Mouse (Mus musculus) hindbrain, embryonic 14.5 days (tissue): ENCODE results near the gene Acp7. TPM values are rescaled to one million over a fixed set of nuclear protein-coding genes. Genes with fewer than 3 reads are reported as not detected.

Experiments used
- ATAC-seq: fragments of 200-750 bp; cut with Nextera tagmentation; 2 replicates; pipeline ENCODE4 v1.8.0; 2017; ENCODE audit warnings: moderate number of reproducible peaks, mild to moderate bottlenecking, moderate TSS enrichment, moderate library complexity; ENCODE audit not compliant: low FRiP score
- DNase-seq: peaks from one replicate; pipeline ENCODE4 v3.0.0-alpha.2; 2015; ENCODE audit warnings: low spot score
- H3K27ac ChIP-seq: fragments of 300-500 bp; sonication (generic); 2 replicates; pipeline ENCODE4 v1.5.1; 2014; ENCODE audit warnings: mild to moderate bottlenecking, moderate library complexity
- H3K27me3 ChIP-seq: fragments of 300-500 bp; sonication (generic); 2 replicates; pipeline ENCODE4 v1.6.1; 2014; ENCODE audit warnings: mild to moderate bottlenecking, low read length, mixed read lengths; ENCODE audit not compliant: control insufficient read depth, insufficient read depth
- H3K36me3 ChIP-seq: fragments of 300-500 bp; sonication (generic); replicated peaks from 2 replicates; pipeline ENCODE4 v1.6.1; 2014; ENCODE audit not compliant: control insufficient read depth, insufficient read depth
- H3K4me1 ChIP-seq: fragments of 300-500 bp; sonication (generic); replicated peaks from 2 replicates; pipeline ENCODE4 v1.6.1; 2014; ENCODE audit warnings: antibody characterized with exemption, low read length, mixed read lengths; ENCODE audit not compliant: control insufficient read depth, insufficient read depth
- H3K4me2 ChIP-seq: fragments of 300-500 bp; sonication (generic); replicated peaks from 2 replicates; pipeline ENCODE4 v1.6.1; 2014; ENCODE audit warnings: mild to moderate bottlenecking, moderate library complexity
- H3K4me3 ChIP-seq: fragments of 300-500 bp; sonication (generic); replicated peaks from 2 replicates; pipeline ENCODE4 v1.5.1; 2014; ENCODE audit warnings: mild to moderate bottlenecking, low read length
- H3K9ac ChIP-seq: fragments of 300-500 bp; sonication (generic); 2 replicates; pipeline ENCODE4 v1.6.1; 2014
- H3K9me3 ChIP-seq: fragments of 300-500 bp; sonication (generic); 2 replicates; pipeline ENCODE4 v1.6.1; 2016; ENCODE audit warnings: low read length; ENCODE audit not compliant: control insufficient read depth
- WGBS: fragments of 180-500 bp; shearing (Covaris S2); extraction: QIAGEN DNeasy Blood & Tissue Kit; methylation state at CpG from one replicate; pipeline ENCODE4 v1.1.7; 2014; 5-methylcytosine and 5-hydroxymethylcytosine counted together
- polyA plus RNA-seq: library from polyadenylated mRNA; unstranded; fragments of >200 nt; fragmentation: Nextera tagmentation; extraction: Ambion mirVana; gene quantifications from 2 replicates; pipeline ENCODE4 v1.2.1, GENCODE M21; 2014

Gene Acp7
- polyA plus RNA-seq, 1 experiment from 2014 or later: 0.51 TPM

DNA sequence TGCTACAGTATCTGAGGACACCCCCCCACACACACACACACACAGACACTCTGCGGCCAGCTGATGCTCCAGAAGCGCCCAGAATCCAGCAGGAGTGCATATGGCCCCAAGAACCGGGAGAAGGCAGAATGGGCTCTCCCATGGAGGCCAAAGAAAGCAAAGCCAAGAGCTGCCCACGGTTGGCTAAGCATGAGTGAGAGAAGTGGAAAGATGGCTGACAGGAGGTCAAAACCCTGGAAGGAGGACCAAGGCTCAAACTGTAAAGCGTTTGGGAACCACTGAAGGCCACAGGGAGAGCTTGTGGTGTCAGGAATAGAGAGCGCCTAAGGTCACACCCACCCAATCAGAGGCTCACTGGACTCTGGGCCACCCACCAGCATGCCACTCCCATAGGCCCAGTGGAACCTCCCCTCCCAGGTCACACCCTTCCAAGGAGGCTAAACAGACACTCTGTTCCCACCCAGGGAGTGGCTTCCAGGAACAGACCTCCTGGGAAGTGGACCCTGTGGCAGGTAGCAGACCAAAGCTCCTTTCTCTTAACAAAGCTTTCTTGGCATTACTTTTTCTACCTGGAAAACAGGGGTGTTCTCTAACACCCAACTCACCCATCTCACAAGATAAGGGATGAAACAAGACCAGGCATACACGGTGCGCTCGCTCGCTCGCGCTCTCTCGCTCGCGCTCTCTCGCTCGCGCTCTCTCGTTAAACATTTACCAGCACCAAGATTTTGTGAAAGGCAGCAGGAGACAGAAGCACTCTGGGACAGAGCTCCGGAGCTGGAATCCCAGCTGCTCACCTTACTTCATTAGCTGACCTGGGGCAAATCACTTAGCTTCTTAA is 34.5 kb downstream of the Acp7 start:
- Histone ChIP-seq H3K4me2 (peak overlapping the region; percentile 93), H3K9me3 (no peaks in the 10 kb centered on the region), H3K9ac (peak overlapping the region; percentile 70), H3K4me1 (peaks cover 32% of the 10 kb centered on the region), H3K36me3 (no peaks in the 10 kb centered on the region), H3K27ac (0 out of 2 replicates have a peak overlapping the region, but pooled peaks have one; percentile 88), H3K27me3 (no peaks in the 10 kb centered on the region), H3K4me3 (peak overlapping the region; percentile 65)
- ATAC-seq (no peak), DNase-seq (no peak)
- WGBS: 30% methylated on average over 20 of the region's 20 CpGs

DNA sequence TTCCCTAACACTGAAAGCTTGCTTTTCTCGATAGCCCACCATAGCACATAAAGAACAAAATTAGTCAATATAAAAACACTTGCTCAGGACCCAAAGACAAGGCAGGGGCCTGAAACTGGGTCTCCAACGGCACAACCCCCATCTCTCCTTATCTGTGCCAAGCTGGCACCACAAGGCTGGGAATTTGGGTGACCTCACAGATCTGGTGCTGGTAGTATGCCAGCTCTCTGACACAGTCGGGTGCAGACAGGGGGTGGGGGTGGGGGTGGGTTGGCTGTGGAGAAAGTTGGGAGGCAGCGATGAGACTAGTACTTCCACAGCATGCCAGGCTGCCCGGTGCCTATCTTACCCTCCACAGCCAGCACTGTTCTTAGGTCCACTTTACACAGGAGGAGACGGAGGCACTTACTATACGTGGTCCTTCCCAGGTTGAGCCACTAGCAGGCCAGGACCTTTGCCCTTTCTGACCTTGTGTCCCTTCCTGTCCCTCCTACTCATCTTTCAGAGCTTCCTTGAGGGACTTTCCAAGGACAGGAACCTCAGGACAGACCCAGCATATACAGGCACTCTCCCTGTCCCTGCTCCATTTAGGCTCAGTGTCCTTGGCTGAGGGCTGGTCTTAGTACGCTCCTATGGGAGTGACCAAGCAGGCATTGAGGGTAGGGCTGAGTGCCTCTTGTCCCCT is 35.2 kb downstream of the Acp7 start:
- DNase-seq (no peak), ATAC-seq (no peak)
- H3K9me3 ChIP-seq: no peaks in the 10 kb centered on the region
- no peak overlapping the region for H3K27ac ChIP-seq
- H3K4me3 ChIP-seq: no peak overlapping the region
- H3K4me1 ChIP-seq: peaks cover 32% of the 10 kb centered on the region
- H3K36me3 ChIP-seq: no peaks in the 10 kb centered on the region
- H3K27me3 ChIP-seq: no peaks in the 10 kb centered on the region
- no peak overlapping the region for H3K9ac ChIP-seq
- WGBS: 73% methylated on average over 8 of the region's 8 CpGs
- peak overlapping the region; percentile 93 for H3K4me2 ChIP-seq

DNA sequence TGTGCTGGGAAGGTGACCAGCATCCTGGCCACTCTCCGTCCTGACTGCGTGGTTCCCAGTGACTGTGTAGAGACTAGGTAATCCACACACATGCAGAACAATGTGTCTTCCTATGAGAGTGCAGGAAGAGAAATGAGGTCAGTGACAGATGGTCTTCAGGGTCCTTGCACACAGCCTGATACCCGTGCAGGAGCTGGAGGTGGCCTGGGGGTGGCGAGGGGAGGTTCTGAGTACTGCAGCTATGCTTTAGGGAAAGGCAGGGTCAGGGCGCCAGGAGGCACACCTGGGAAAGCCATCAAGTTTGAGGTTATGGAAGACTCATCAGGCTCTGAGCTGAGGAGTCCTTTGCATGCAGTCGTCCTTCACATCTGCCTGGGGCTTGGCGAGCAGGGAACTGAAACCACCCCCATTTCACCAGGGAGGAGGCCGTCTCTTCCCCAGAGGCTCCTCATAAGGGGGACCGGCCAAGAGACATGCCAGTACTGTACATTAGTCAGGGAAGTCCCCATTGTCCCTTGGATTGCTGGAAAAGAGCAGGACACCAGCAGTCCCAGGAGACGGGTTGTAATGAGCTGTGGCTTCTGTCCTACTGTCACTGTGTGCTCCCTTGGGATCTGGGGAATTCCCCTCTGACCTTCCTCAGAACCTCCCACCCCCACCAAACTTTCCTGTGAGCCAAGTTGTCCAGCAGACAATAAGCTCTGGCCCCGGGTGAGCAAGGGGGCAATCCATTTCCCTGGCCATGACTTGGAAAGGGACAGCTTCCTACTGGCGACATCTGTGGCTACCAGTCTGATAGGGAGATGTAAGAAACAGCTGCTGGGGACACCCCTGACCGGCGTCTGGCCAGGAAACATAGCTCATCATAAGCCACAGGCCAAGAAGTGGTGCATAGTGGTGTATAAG is 37.7 kb downstream of the Acp7 start:
- Histone ChIP-seq H3K9me3 (no peaks in the 10 kb centered on the region), H3K4me3 (no peak overlapping the region), H3K4me1 (peaks cover 32% of the 10 kb centered on the region), H3K36me3 (no peaks in the 10 kb centered on the region), H3K4me2 (no peak overlapping the region), H3K27me3 (no peaks in the 10 kb centered on the region), H3K27ac (no peak overlapping the region), H3K9ac (no peak overlapping the region)
- DNase-seq (no peak), ATAC-seq (no peak)
- WGBS: 46% methylated on average over 14 of the region's 14 CpGs

DNA sequence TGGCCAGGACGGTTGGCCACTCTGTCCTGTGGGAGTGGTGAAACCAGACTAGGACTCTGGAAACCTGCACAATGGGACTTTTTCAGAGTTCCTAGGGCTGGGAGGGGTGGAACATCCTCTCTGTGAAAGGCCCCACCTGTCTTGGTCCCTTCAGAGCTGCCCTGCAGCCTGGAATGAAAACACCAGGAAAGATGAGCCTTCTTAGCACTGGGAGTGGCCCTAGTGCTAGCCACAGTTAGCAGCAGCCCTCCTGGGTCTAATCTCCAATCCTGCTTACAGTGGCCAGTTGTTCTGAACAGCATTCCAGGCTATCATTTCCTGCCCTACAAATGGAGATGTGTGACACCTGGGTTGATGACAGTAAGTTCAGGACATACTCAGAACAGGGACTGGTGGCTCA is 39.3 kb downstream of the Acp7 start:
- no peak overlapping the region for H3K27ac ChIP-seq
- H3K27me3 ChIP-seq: no peaks in the 10 kb centered on the region
- H3K4me3 ChIP-seq: no peak overlapping the region
- 59% methylated on average over 1 of the region's 1 CpGs for WGBS
- no peak for ATAC-seq
- no peaks in the 10 kb centered on the region for H3K9me3 ChIP-seq
- H3K4me1 ChIP-seq: peaks cover 32% of the 10 kb centered on the region
- no peak for DNase-seq
- H3K4me2 ChIP-seq: no peak overlapping the region
- no peak overlapping the region for H3K9ac ChIP-seq
- H3K36me3 ChIP-seq: no peaks in the 10 kb centered on the region

DNA sequence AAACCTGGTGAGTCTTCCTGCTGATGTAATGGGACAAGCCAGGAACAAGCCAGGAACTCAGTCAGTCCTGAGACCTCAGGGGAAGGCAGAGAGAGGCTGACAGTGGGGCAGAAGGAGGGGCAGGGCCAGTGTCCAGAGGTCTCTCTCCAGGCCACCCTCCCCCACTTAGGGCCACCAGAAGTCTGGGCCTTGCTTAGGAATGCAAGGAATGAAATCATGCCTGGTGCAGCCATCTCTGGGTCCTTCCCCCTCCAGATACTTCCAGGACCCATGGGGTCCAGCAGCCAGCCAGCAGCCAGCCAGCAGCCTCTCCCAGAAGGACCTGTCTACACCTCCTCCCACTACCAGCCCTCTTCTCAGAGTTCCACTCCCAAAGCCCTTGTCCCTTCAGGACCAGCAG is 43.5 kb downstream of the Acp7 start:
- Histone ChIP-seq H3K4me3 (no peak overlapping the region), H3K9me3 (no peaks in the 10 kb centered on the region), H3K36me3 (no peaks in the 10 kb centered on the region), H3K4me2 (no peak overlapping the region), H3K27me3 (no peaks in the 10 kb centered on the region), H3K27ac (no peak overlapping the region), H3K4me1 (peaks cover 17% of the 10 kb centered on the region; the same call in 1 of the 2 replicates), H3K9ac (no peak overlapping the region)
- ATAC-seq (no peak), DNase-seq (no peak)

DNA sequence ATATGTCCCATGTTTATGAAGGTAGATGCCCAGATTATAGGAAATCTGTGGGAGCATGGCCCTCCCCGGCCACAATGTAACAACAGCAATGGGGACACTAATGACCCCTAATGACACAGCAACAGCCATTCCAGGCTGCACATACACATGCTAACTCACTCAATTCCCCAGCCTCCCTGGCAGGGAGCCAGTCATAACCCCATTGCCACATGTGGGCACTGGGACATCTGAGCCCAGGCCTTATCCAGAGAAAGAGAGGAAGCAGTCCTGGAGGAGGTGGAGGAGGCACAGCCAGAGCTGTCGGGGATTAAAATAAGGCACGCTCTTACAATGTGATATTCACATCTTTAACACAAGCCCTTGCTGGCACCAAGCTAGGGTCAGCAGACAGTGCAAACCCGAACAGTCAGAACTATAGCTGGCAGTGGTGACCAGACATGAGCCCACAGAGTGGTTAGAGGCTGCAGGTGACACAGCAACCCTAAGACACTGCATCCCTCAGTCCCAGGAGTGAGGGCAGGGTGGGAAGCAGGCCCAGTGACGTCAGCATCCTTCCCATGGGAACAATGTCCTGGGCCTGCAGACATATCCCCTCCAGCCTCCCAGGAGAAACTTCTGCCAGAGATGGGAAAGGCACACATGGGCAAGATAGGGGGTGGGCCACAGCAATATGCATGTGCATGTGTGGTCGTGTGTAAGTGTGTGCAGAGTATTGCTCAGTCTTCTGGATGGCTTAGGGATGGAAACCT is 44.3 kb downstream of the Acp7 start:
- no peak for DNase-seq
- Histone ChIP-seq H3K27me3 (no peaks in the 10 kb centered on the region), H3K9me3 (no peaks in the 10 kb centered on the region), H3K9ac (no peak overlapping the region), H3K27ac (no peak overlapping the region), H3K36me3 (no peaks in the 10 kb centered on the region), H3K4me1 (peaks cover 17% of the 10 kb centered on the region; the same call in 1 of the 2 replicates), H3K4me2 (no peak overlapping the region), H3K4me3 (no peak overlapping the region)
- 59% methylated on average over 6 of the region's 6 CpGs for WGBS
- ATAC-seq: no peak

DNA sequence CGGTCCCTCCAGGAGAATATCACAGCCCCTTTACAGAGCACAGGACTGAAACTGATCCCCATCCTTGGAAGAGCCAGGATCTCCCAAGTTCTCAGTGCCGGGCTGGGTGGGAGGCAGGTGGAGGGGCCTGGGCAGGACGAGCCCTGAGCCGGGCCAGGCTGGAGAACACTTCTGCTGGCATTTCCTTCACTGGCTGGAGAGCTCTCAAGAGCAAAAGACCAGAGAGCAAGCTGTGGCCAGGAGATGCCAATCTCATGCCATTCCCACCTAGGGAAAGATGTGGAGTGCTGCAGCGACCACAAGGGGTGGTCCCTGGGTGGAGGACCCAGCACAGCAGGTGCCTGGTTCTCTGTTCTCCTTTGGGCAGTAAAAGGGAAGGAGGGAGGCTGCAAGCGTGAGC is 46.1 kb downstream of the Acp7 start:
- no peaks in the 10 kb centered on the region for H3K36me3 ChIP-seq
- no peaks in the 10 kb centered on the region for H3K27me3 ChIP-seq
- H3K4me2 ChIP-seq: no peak overlapping the region
- H3K9ac ChIP-seq: no peak overlapping the region
- DNase-seq (no peak), ATAC-seq (no peak)
- WGBS: 81% methylated on average over 6 of the region's 6 CpGs
- H3K4me3 ChIP-seq: no peak overlapping the region
- H3K4me1 ChIP-seq: peaks cover 17% of the 10 kb centered on the region; the same call in 1 of the 2 replicates
- no peak overlapping the region for H3K27ac ChIP-seq
- H3K9me3 ChIP-seq: no peaks in the 10 kb centered on the region

DNA sequence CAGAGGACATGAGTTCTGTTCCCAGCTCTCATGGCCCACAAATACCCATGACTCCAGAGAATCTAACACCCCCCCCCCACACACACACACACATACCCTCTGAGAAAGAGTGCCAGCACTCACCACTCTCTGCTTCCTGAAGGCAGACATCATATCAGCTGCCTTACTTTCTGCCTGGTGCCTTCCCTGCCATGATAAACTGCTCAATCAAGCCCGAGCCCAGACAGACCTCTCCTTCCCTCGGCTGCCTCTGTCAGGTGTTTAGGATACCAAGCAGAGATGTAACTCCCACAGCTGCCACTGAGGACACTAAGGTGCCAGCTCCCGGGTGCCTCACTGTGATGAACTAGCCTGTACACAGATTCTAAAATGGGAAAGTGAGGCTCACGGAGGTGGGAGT is 46.7 kb downstream of the Acp7 start:
- Histone ChIP-seq H3K4me1 (peaks cover 17% of the 10 kb centered on the region; the same call in 1 of the 2 replicates), H3K9ac (no peak overlapping the region), H3K4me3 (no peak overlapping the region), H3K36me3 (no peaks in the 10 kb centered on the region), H3K27me3 (no peaks in the 10 kb centered on the region), H3K4me2 (no peak overlapping the region), H3K9me3 (no peaks in the 10 kb centered on the region), H3K27ac (no peak overlapping the region)
- ATAC-seq (no peak), DNase-seq (no peak)
- WGBS: 75% methylated on average over 4 of the region's 4 CpGs
